Mouse (Mus musculus): ENCODE measurements around the gene Alk. TPM values are rescaled to one million over a fixed set of nuclear protein-coding genes. Genes with fewer than 3 reads are reported as not detected.

Alk gene
- 0.11 TPM for polyA plus RNA-seq (2017; shearing (Covaris generic))

GRCm38 (mm10) chr17:72604610-72604980, at the start of gene Alk:
Gene Alk, minus strand, starts transcription at chr17:72604627.

Other genes starting within 250 kb of the Alk start
- gene Ypel5, start 231.8 kb upstream of the Alk start, polyA plus RNA-seq (2017; shearing (Covaris generic)), result 121 TPM